Mouse (Mus musculus) heart, adult 2 months (tissue): Measurements from ENCODE around the gene Nop58.

ENCODE experiments used
- CTCF ChIP-seq: fragments of 200-600 bp; IDR thresholded peaks from 2 replicates; pipeline ENCODE4 v1.8.1; 2022; ENCODE audit warnings: antibody characterized with exemption, mild to moderate bottlenecking, moderate library complexity
- EP300 ChIP-seq: fragments of 200-500 bp; IDR thresholded peaks from 2 replicates; pipeline ENCODE4 v1.6.1; 2011; ENCODE audit warnings: low read depth, low read length, control low read depth; ENCODE audit not compliant: insufficient read depth
- POLR2A ChIP-seq: fragments of 200-500 bp; IDR thresholded peaks from 2 replicates; pipeline ENCODE4 v1.6.1; 2011; ENCODE audit warnings: mild to moderate bottlenecking, low read depth, low read length, control low read depth; ENCODE audit not compliant: insufficient read depth

DNA sequence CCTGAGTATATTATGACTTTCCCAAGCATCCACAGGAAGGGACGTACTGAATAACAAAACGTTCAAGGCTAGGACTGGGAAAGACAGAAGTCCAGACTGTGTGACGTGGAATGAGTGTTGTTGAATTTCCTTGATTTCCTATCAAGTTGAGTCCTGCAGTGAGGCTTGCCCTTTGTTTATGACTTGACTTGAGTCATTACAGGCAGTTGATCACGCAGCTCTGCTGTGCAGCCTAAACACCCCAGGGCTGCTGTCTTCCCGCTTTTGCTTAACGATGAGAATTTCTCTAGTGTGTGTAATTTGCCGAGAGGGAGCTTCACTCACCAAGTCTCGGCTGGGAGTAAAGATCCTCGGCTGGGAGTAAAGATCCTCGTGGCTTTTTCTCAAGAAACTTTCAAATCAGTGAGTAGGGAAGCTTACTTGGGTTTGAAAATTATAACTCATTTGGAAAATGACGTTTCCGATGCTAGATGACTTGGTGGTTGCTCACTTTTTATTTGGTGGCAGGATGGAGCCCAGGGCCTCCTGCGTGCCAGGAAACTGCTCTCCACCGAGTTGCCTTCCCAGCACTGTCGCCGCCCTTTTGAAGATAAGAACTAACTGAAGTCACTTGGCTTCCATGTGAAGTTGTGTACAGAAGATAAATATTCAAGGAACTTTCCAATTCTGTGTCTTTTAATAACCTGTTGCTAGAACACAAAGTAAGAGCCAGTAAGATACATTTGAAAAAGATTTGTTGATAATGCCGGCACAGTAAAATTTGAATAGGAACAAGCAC is 55.0 kb downstream of the Nop58 start:
- TF ChIP-seq CTCF, result no peak
- no peak for TF ChIP-seq EP300
- no peak for TF ChIP-seq POLR2A
